Mouse (Mus musculus): ENCODE results near the gene Gypa.
A peak's percentile ranks its signal among the peaks of the same experiment; 100 is the strongest.

Gypa gene

DNA sequence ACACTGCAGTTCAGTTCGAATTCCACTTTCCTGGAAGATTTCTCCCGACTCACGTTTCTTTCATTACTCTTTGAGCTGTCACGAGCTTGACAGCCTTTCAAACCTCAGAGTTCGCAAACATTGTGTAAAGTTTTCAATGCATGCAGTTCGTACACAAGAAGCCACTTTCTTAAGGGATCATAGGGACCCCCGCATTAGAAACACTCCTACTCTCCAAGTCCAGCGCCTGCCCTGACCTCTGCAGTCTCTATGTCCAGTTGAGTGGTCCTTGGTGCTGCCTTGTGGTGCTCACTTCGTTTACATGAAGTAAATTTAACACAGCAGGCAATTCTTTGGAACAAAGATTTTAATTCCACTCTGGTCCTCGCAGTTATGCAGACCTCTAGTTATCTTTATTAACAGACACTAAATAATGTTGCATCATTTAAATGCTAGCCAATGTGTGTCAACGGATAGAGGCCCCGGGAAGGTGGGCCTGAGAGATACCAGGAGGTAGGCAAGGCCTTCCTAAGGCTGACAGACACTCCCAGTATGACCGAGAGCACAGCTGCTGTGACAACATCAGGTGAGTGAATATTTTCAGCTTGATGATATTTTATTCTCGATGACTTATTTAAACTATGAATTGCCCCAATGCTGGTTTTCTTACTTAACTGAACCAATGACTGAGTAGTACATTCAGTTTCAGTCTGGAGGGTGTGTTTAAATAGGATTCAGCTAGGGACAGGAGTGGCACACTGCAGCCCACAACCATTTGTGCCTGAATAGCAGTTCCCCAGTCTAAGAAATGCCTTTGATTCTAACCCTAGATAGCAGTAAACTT is at the start of gene Gypa:
Gene Gypa, plus strand, starts transcription at position 259 of the 823 bp plus-strand sequence.
- DNase-seq (ENCODE audit: low spot score in 2 of 2): no peak

DNA sequence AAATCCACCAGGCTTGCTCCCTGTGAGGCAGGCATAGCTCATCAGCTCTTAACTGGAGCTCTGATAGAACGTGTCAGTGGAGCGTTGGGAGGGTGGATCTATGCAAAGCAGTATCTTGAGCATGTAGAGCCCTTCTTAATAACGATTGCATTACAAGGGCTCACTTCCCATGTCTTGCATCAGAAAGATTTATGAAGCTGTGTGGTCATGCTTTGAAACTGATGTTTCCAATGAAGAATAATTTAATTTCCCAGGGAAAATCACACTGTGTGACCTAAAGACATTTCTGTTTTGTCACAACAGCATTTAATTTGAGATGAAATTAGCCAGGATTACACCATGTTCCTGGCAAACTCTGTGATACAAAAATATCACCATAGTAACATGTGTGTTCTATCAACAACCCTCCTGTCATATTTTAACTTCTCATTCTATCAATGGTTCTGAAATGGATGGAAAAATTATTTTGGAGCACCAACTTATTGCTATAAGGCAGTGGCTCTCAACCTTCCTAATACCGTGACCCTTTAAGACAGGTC is 49.0 kb upstream of the Gypa start:
- DNase-seq (ENCODE audit: low spot score in 2 of 2): no peak

- DNase-seq (ENCODE audit: low spot score in 2 of 2): no peak
Measured at GRCm38 (mm10) chr8:80447217-80447616, 46.4 kb upstream of the Gypa start.

DNA sequence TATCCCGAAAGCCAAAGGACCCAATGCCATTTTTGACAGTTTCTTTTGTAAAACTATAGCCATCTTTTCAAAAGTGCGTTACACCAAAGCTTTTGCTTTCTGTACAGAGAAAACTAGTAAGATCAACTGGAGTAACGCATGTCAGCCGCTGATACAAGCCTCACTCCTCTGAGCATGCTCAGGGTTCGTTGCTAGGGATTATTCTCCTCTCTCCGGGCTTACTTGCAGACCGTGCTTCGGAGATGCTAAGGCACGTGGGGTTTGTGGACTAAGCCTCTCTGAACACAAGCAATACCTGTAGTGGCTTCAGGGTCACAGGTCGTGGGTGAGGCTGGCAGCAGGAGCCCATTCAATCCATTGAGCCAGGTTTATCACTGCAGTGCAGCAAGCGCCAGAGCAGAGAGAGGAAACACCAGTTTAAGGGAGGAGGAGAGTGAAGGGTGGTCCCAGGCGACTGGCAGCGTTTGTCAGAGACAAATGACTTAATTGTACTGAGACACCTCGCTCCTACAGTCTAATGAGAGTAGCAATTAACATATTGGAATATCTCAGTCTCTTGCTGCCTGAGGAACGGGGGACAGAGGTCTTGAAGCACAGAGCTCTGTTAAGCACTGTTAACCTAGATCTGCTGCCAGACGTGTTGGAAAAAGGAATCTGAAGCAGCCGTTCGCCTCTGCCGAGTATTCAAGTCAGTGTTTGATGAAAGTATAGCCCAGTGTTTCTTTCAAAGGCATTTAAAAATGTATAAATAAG is 41.5 kb upstream of the Gypa start:
- no peak for DNase-seq (ENCODE audit: low spot score in 2 of 2)

DNA sequence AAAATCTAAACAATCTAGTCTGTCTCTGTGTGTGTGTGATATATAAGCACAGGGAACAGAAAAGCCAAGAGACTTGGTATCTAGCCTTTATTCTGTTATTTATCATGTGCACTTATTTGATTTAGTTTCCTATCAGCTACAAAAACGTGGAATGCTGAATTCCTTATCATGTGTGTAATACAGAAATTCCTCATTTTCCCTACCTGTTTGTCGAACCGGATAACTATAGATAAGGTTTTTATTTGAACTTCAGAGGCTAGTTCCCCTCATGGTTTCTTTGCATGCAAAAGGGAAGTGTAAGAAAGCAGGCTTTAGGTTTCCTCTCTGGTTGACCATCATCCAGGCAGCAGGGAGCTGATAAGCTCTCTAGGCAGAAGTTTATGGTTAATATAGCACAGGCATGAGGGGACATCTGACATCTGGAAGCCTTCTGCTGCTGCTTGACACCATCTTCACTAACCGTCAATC is 30.1 kb upstream of the Gypa start:
- no peak for DNase-seq (ENCODE audit: low spot score in 2 of 2)

DNA sequence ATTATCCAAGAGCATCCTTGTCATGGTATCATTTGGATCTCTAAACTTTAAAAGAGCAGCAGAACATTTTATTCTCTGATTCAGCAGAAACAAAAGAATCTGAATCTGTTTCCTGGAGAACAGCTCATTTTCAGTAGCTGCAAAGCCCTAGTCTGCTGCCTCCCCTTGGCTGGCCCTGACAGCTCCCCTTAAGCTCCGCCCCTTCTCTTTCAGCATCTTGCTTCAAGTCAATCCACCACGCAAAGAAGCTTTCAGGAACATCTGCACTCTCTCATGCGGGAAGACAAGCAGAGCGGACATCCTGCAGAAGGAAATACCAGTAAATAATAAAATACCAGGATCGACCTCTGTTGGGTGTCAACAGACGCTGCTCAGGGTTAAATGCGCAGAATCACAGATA is 18.6 kb upstream of the Gypa start:
- DNase-seq (ENCODE audit: low spot score in 2 of 2): no peak

DNA sequence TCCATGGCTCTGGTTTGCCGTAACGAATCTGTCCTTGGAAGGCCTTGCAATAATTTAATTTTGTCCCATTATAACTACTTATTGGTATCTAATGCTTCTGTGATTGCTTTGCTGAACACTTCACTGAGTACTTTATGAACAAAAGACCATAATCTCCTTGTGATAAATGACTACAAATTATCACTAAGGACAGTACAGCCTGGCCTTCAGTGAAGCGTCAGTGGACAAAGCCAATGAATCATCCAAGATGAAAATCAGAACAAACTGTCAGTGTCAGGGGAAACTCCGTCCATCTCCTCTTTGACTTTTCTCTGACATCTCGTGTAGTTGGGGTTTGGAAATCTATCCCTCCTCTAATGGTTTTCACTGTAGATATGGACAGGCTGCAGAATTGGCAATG is 15.4 kb upstream of the Gypa start:
- no peak for DNase-seq (ENCODE audit: low spot score in 2 of 2)

DNA sequence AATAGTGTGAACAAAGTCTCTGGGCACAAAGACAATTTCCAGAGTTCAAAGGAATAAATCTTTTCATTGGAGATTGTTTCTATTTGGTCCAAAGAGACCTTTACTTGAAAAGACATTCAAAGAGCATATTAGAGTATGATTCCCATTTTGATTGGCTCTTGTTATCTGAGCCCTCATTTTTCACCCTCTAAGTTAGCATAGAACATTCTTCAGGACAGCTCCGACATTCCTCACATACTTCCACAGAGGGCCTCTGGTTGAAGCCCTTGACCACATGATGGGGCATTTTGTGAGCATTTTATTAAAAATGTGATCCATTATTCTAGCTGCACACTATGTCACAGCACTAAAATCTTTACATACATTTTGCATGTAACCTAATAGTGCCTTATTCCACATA is 14.5 kb upstream of the Gypa start:
- no peak for DNase-seq (ENCODE audit: low spot score in 2 of 2)

- DNase-seq (ENCODE audit: low spot score in 2 of 2): no peak
Measured at GRCm38 (mm10) chr8:80482173-80482572, 11.4 kb upstream of the Gypa start.

- DNase-seq (ENCODE audit: low spot score in 2 of 2): peak in 1 of 2 experiments; percentile 22
Measured at GRCm38 (mm10) chr8:80482822-80483774, 10.5 kb upstream of the Gypa start.

- no peak for DNase-seq (ENCODE audit: low spot score in 2 of 2)
Measured at GRCm38 (mm10) chr8:80491562-80491961, 2.0 kb upstream of the Gypa start.

DNA sequence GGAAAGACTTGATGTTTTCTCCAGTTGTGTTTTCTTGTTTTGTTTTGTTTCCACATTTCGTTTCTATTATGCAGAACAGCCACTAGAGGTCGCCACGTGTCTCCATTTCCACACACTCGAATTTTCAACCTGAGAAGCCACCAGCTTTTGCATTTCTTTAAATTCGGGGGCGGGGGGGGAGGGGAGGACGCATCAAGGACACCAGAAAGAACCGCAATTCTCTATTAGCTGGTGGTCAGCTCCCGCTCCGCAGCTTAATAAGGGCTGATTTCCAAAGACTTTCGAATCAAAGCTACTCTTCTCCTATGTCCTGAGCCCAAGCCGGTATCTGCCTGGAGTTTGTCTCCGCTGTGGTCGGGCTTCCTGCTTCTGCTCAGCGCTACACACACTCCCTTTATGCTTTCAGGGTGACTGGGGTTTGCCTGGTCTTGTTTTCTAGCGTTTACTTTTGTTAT is 567 bp upstream of the Gypa start:
- DNase-seq (ENCODE audit: low spot score in 2 of 2): peak in 1 of 2 experiments; percentile 46

GRCm38 (mm10) chr8:80494346-80494660 is 722 bp downstream of the Gypa start:
- DNase-seq (ENCODE audit: low spot score in 2 of 2): no peak

DNA sequence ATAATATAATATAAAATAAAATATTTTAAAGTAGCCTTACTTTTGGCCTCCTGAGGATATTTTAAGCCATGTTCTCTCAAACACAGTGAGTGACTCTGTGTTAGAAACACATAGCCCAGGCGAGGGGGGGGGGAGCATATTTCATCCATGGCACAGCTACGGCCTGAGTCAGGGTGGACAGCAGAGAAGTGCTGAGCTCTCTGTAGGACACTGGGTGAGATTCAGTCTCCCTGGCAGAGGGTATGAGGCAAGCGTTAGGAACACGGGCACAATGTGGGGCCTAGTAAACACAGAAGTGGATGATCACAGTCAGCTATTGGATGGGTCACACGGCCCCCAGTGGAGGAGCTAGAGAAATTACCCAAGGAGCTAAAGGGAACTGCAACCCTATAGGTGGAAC is 1.2 kb downstream of the Gypa start:
- DNase-seq (ENCODE audit: low spot score in 2 of 2): no peak

- no peak for DNase-seq (ENCODE audit: low spot score in 2 of 2)
Measured at GRCm38 (mm10) chr8:80495527-80495926, 1.9 kb downstream of the Gypa start.

- no peak for DNase-seq (ENCODE audit: low spot score in 2 of 2)
Measured at GRCm38 (mm10) chr8:80497323-80497722, 3.7 kb downstream of the Gypa start.

- DNase-seq (ENCODE audit: low spot score in 2 of 2): no peak
Measured at GRCm38 (mm10) chr8:80500244-80500643, 6.7 kb downstream of the Gypa start.

DNA sequence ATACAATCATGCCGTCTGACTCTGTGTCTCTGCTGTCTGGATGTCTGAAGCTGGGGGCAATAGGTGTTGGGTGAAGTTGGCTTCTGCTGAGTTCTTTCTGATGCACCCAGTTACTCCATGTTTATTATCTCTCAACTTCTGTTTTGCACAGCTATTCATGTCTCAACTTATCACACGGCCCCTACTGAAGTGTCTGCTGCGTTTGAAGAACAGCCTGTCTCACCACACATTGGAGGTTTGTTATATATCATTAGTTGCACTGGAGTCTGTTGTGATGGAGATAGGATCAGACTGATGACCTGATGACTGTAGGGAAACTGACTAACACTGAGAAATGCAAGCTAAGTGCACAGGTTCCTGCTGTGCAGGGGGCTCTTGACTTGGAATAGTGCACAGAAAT is 7.2 kb downstream of the Gypa start:
- no peak for DNase-seq (ENCODE audit: low spot score in 2 of 2)

GRCm38 (mm10) chr8:80501283-80501682 is 7.7 kb downstream of the Gypa start:
- DNase-seq (ENCODE audit: low spot score in 2 of 2): no peak

DNA sequence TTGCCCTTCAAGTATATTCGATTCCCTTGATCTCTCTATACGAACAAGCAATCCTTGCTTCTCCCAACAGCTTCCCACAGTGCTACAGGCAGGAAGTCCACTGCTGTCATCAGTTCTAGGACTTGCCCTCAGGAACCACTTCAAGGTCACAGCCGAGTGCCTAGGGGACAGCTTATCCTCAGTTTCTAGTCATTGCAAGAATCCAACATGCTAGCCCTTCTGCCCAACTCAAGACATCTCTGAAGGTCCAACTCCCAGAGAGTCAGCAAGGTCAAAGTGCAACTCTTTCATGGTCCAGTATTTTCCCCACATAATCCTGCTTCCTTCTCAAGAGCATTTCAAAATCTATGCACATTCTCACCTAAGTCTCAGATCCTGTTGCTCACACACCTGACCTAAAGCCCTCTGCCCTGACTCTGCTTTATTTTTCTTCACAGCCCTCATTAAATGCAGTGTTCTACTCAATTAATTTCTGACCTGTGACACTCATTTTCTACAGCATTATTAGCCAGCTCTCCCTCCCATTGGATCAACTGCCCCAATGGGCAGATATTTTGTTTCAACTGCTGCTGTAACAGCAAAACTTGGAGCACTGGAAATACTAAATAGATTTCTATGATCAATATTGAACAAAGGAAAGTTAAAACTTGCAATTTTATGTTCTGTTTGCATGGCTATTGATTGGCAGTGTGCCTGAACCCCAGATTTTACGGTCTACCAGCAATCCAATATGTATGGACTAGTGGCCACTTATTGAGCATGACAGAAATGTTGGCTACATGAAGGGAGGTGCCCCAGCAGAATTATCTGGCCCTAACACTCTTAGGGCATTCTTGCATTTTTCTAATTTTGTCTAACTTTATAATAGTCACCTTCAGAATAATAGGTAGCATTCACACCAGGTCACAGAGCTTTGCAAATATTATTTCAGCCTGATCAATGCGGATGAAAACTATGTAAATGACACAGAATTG is 33.1 kb downstream of the Gypa start:
- DNase-seq (ENCODE audit: low spot score in 2 of 2): no peak

Data from left cerebral cortex, adult 9 months (tissue).